Mouse (Mus musculus) heart, embryonic 15.5 days (tissue): Measurements from ENCODE around the gene Clk3. TPM values are rescaled to one million over a fixed set of nuclear protein-coding genes. Genes with fewer than 3 reads are reported as not detected.
A peak's percentile ranks its signal among the peaks of the same experiment; 100 is the strongest.

Source experiments
- ATAC-seq: fragments of 200-750 bp; cut with Nextera tagmentation; replicated peaks from 2 replicates; pipeline ENCODE4 v1.8.0; 2017; ENCODE audit warnings: low read depth, moderate TSS enrichment; ENCODE audit not compliant: insufficient number of reproducible peaks, insufficient read depth, low FRiP score
- H3K27ac ChIP-seq: fragments of 300-500 bp; sonication (generic); 2 replicates; pipeline ENCODE4 v1.5.1; 2015; ENCODE audit warnings: mild to moderate bottlenecking, inconsistent platforms
- H3K27me3 ChIP-seq: fragments of 300-500 bp; sonication (generic); 2 replicates; pipeline ENCODE4 v1.6.1; 2015; ENCODE audit warnings: inconsistent platforms
- H3K36me3 ChIP-seq: fragments of 300-500 bp; sonication (generic); 2 replicates; pipeline ENCODE4 v1.6.1; 2015; ENCODE audit warnings: mild to moderate bottlenecking, inconsistent platforms
- H3K4me1 ChIP-seq: fragments of 300-500 bp; sonication (generic); replicated peaks from 2 replicates; pipeline ENCODE4 v1.6.1; 2015; ENCODE audit warnings: inconsistent platforms
- H3K4me2 ChIP-seq: fragments of 300-500 bp; sonication (generic); 2 replicates; pipeline ENCODE4 v1.6.1; 2015; ENCODE audit warnings: inconsistent platforms, mild to moderate bottlenecking, moderate library complexity
- H3K4me3 ChIP-seq: fragments of 300-500 bp; sonication (generic); 2 replicates; pipeline ENCODE4 v1.5.1; 2015; ENCODE audit warnings: mild to moderate bottlenecking, inconsistent platforms
- H3K9ac ChIP-seq: fragments of 300-500 bp; sonication (generic); 2 replicates; pipeline ENCODE4 v1.6.1; 2015; ENCODE audit warnings: mild to moderate bottlenecking, inconsistent platforms
- H3K9me3 ChIP-seq: fragments of 300-500 bp; sonication (generic); replicated peaks from 2 replicates; pipeline ENCODE4 v1.6.1; 2016; ENCODE audit warnings: inconsistent platforms
- WGBS: fragments of 180-500 bp; shearing (Covaris S2); methylation state at CpG from one replicate; pipeline ENCODE4 v1.1.7; 2015; ENCODE audit warnings: mixed read lengths; 5-methylcytosine and 5-hydroxymethylcytosine counted together
- polyA plus RNA-seq: library from polyadenylated mRNA; unstranded; fragments of >200 nt; fragmentation: Nextera tagmentation; extraction: Ambion mirVana; gene quantifications from 2 replicates; pipeline ENCODE4 v1.2.1, GENCODE M21; 2015

Gene Clk3
- polyA plus RNA-seq, 1 experiment from 2014 or later = 48.5 TPM

DNA sequence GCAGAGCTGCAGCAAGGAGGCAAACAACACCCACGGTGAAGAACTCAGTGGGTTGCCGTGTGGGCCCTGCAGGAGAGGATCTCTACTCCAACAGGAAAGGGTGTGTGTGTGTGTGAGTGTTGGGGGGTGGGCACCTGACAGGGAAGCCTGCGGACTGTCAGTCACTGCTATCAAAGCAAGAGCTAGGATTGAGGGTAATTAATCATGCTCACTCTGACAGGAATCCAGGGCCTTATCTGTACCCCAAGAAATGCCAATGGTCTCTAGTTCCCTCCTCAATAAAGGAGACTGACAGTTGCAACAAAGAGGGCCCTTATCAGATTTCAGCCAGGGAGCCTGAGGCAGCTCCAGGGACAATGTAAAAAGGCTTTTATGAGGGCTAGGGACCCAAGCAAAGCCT lies 37.4 kb upstream of the Clk3 start:
- no peaks in the 10 kb centered on the region for H3K9me3 ChIP-seq
- peaks cover 58% of the 10 kb centered on the region for H3K4me1 ChIP-seq
- no peaks in the 10 kb centered on the region for H3K27me3 ChIP-seq
- no peak overlapping the region for H3K4me2 ChIP-seq
- 24% methylated on average over 3 of the region's 3 CpGs for WGBS
- no peak for ATAC-seq
- no peak overlapping the region for H3K9ac ChIP-seq
- 0 out of 2 replicates have a peak overlapping the region, but pooled peaks have one; percentile 25 for H3K27ac ChIP-seq
- H3K4me3 ChIP-seq = no peak overlapping the region
- no peaks in the 10 kb centered on the region for H3K36me3 ChIP-seq

DNA sequence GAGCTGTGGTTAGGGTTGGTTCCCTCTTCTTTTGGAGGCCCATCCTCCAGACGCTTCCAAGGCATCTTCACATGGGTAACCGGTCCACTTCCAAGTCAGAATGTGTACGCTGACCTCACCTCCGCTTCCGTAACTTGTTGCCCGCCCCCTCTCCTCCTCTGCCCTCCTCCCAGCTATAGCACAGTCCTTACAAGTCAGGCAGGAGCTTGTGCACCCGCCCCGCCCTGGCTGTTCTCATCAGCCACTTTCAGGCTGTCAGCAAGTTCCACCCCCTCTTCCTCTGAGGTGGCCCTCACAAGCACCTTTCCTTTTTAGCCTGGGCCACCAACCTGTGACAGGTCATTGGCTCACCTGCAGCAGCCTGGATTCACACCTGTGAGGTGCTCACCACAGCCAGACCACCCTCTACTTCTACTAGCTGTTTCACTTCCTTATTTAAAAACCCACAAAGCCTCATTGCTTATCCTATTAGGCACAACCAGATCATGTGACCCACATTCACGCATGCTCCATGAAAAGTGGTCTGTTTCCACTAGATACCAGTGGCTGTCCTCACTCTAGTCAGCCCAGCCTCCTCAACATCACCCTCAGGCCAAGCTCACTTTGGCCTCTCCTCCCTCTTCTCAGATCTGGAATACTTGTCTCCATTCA lies 34.8 kb upstream of the Clk3 start:
- ATAC-seq = no peak
- H3K4me3 ChIP-seq = no peak overlapping the region
- no peak overlapping the region for H3K27ac ChIP-seq
- peaks cover 46% of the 10 kb centered on the region for H3K4me1 ChIP-seq
- no peaks in the 10 kb centered on the region for H3K27me3 ChIP-seq
- H3K36me3 ChIP-seq = peaks cover 15% of the 10 kb centered on the region
- H3K9me3 ChIP-seq = no peaks in the 10 kb centered on the region
- WGBS = 51% methylated on average over 9 of the region's 9 CpGs
- H3K9ac ChIP-seq = no peak overlapping the region
- peak overlapping the region; percentile 26; the same call in 1 of the 2 replicates for H3K4me2 ChIP-seq

DNA sequence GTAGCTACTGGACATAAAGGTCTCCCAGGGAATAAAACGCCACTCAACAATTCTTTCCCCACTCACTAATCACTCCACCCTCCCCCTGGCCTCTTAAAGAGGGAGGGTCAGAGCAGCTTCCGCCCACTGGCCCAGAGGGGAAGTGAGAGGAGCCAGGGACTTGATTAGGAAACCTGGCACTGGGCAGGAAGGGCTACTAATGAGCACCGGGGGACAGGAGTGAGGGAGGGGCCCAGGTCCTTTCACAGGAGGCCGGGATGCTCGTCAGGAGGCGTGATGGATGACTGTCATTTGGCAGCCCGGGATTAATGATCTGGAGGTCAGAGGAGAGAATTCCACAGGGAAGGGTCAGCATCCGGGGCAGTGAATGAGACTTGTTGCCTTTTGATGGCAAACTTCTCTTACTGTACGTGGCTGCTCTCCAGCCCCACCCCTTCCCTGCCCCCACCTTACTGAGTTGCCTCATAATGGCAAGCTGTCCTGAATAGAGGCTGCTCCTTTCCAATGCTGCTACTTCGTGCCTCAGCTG lies 33.1 kb upstream of the Clk3 start:
- Histone ChIP-seq H3K4me3 (no peak overlapping the region), H3K9me3 (no peaks in the 10 kb centered on the region), H3K4me2 (0 out of 2 replicates have a peak overlapping the region, but pooled peaks have one; percentile 14), H3K27ac (0 out of 2 replicates have a peak overlapping the region, but pooled peaks have one; percentile 16), H3K4me1 (peaks cover 33% of the 10 kb centered on the region), H3K27me3 (no peaks in the 10 kb centered on the region), H3K36me3 (peaks cover 28% of the 10 kb centered on the region), H3K9ac (no peak overlapping the region)
- peak; percentile 70 for ATAC-seq
- 11% methylated on average over 10 of the region's 10 CpGs for WGBS

DNA sequence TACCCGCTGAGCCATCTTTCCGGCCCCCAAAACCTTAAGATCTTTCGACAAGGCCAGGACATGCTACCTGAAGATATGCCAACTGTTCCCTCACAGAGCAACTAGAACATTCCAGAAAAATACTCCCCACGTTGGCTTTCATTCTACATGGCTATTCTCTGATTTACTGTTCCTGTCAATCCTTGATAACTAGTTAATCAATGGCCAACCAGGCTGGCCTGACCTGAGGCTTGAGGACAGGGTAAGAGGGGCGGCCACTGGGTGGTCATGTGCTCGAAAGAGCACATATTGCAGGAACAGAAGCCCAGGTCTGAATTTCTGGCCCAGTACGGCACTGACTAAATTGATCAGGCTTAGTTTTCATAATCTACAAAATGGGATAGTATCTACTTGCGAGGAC lies 31.8 kb upstream of the Clk3 start:
- ATAC-seq = no peak
- H3K27ac ChIP-seq = no peak overlapping the region
- H3K9me3 ChIP-seq = no peaks in the 10 kb centered on the region
- no peaks in the 10 kb centered on the region for H3K27me3 ChIP-seq
- peaks cover 20% of the 10 kb centered on the region for H3K4me1 ChIP-seq
- no peak overlapping the region for H3K9ac ChIP-seq
- 91% methylated on average over 8 of the region's 8 CpGs for WGBS
- H3K4me3 ChIP-seq = no peak overlapping the region
- H3K36me3 ChIP-seq = peaks cover 31% of the 10 kb centered on the region
- no peak overlapping the region for H3K4me2 ChIP-seq

DNA sequence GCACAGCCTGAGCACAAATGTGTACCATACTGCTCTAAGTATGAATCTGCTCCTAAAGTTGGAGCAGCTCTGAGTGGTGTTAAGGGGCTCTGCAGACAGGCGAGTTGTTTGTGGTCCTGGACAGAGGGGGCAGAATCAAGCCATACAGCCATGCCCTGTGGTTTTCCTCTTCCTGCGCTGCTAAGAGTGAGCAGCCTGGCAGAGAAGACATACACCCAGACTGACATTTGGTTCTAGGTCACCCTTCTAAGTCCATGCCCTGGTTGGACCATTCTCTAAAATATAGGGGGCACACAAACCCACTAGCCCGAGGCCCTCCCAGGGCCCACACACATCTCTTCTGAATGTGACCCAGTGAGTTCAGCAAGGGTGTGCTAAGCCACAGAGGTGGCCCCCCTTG lies 24.1 kb upstream of the Clk3 start:
- Histone ChIP-seq H3K4me3 (no peak overlapping the region), H3K36me3 (peaks cover 12% of the 10 kb centered on the region), H3K4me1 (no peaks in the 10 kb centered on the region), H3K27ac (no peak overlapping the region), H3K4me2 (no peak overlapping the region), H3K9ac (no peak overlapping the region), H3K9me3 (no peaks in the 10 kb centered on the region), H3K27me3 (no peaks in the 10 kb centered on the region)
- 73% methylated on average over 3 of the region's 3 CpGs for WGBS
- no peak for ATAC-seq

DNA sequence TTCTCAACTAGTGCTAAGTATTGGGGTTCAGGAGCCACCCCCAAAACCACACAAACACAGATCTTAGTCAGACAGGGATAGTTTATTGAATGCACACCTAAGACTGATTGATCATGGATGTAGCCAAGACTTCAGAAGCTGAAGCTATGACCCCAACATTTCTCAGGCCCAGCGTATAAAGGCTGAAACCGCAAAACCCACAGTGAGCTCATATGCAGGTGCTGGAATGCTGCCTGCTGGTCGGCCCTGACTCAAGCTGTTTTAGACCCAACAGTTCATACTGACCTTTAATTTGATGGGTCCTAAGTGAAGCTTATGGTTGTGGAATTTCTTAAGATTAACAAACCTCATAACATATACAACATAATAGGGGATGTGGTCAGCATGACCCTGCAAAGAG lies 17.0 kb upstream of the Clk3 start:
- peaks cover 7% of the 10 kb centered on the region; the same call in 1 of the 2 replicates for H3K4me1 ChIP-seq
- H3K4me2 ChIP-seq = no peak overlapping the region
- H3K36me3 ChIP-seq = no peaks in the 10 kb centered on the region
- no peaks in the 10 kb centered on the region for H3K9me3 ChIP-seq
- no peaks in the 10 kb centered on the region for H3K27me3 ChIP-seq
- 86% methylated on average over 3 of the region's 3 CpGs for WGBS
- no peak overlapping the region for H3K27ac ChIP-seq
- no peak for ATAC-seq
- no peak overlapping the region for H3K9ac ChIP-seq
- H3K4me3 ChIP-seq = no peak overlapping the region

DNA sequence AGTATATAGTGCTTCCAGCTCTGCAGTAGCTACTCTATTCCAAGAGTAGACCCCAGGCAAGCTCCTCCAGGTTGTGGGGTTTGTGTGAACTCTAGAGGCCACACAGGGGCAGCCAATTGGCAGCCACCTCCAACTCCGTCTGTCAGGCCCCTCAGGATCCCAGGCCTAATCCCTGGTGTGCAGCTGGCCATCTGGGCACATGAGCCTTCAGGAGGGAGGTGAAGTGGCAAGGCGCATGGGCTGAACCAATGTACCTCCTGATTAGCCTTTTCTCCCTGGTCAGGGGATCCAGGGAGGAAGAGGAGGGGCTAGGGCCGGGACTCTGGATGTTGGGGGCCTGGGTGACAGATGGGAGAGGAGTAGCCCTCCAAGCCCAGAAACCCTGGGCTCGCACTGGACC lies 10.1 kb upstream of the Clk3 start:
- no peaks in the 10 kb centered on the region for H3K9me3 ChIP-seq
- no peak overlapping the region for H3K9ac ChIP-seq
- no peak overlapping the region for H3K27ac ChIP-seq
- whole genome bisulfite sequencing = 71% methylated on average over 4 of the region's 4 CpGs
- H3K4me2 ChIP-seq = no peak overlapping the region
- peaks cover 8% of the 10 kb centered on the region for H3K4me1 ChIP-seq
- no peaks in the 10 kb centered on the region for H3K27me3 ChIP-seq
- ATAC-seq = no peak
- H3K4me3 ChIP-seq = no peak overlapping the region
- H3K36me3 ChIP-seq = no peaks in the 10 kb centered on the region

DNA sequence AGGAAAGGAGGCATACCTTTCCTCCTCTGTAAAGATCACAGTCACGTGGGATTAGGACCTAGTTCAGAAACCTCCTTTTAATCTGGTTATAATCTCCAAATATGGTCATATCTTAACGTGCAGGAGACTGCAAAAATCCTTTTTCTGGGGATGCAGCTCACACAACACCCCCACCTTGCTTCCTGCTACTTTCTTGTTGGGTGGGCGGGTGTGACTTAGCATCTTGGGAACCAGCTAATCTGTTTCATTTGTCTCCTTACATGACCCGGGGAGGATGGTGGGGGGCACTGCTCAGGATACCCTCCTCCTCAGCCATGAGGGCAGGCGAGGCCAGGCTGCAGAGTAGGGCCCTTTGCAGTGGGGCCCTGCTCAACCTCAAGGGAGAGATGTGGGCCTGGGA lies 9.4 kb upstream of the Clk3 start:
- Histone ChIP-seq H3K36me3 (no peaks in the 10 kb centered on the region), H3K9me3 (no peaks in the 10 kb centered on the region), H3K27me3 (no peaks in the 10 kb centered on the region), H3K27ac (no peak overlapping the region), H3K4me2 (no peak overlapping the region), H3K9ac (no peak overlapping the region), H3K4me1 (peaks cover 14% of the 10 kb centered on the region), H3K4me3 (no peak overlapping the region)
- 72% methylated on average over 5 of the region's 5 CpGs for WGBS
- ATAC-seq = no peak

DNA sequence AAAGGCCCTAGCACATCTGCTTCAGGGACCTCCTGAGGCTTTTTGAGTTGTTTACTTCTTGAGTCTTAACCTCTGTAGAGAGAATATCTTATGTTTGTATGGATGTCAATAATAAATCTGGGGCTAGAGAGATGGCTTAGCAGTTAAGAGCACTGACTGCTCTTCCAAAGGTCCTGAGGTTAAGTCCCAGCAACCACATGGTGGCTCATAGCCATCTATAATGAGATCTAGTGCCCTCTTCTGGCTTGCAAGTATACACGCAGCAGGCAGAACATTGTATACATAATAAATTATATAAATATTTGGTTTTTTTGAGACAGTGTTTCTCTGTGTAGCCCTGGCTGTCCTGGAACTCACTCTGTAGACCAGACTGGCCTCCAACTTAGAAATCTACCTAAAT lies 8.5 kb upstream of the Clk3 start:
- H3K4me3 ChIP-seq = no peak overlapping the region
- no peaks in the 10 kb centered on the region for H3K36me3 ChIP-seq
- H3K27ac ChIP-seq = no peak overlapping the region
- H3K9ac ChIP-seq = no peak overlapping the region
- H3K4me2 ChIP-seq = no peak overlapping the region
- H3K27me3 ChIP-seq = no peaks in the 10 kb centered on the region
- no peak for ATAC-seq
- H3K4me1 ChIP-seq = peaks cover 22% of the 10 kb centered on the region
- H3K9me3 ChIP-seq = no peaks in the 10 kb centered on the region
- 10% methylated on average over 1 of the region's 1 CpGs for WGBS

DNA sequence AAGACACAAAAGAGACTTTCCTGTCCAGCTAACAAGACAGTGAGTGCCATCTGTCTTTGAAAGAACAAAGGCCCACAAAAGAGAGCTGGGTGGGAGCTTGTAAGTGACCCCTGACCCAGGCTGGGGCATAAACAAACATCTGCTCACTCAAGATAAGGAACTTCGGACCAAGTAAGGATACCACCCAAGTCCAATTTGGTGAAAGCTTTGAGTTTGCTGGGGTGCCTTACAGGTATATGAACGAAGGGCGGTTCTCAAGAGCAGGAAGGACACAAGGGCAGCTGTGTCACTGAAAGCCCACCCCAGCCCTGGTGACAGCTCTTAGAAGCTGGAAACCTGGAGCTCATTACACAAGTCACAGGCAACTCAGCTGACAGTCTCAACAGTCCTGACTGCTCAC lies 8.1 kb upstream of the Clk3 start:
- ATAC-seq = no peak
- Histone ChIP-seq H3K27ac (no peak overlapping the region), H3K4me2 (no peak overlapping the region), H3K36me3 (no peaks in the 10 kb centered on the region), H3K9me3 (no peaks in the 10 kb centered on the region), H3K9ac (no peak overlapping the region), H3K27me3 (no peaks in the 10 kb centered on the region), H3K4me3 (no peak overlapping the region), H3K4me1 (peaks cover 23% of the 10 kb centered on the region)
- 54% methylated on average over 3 of the region's 3 CpGs for WGBS

DNA sequence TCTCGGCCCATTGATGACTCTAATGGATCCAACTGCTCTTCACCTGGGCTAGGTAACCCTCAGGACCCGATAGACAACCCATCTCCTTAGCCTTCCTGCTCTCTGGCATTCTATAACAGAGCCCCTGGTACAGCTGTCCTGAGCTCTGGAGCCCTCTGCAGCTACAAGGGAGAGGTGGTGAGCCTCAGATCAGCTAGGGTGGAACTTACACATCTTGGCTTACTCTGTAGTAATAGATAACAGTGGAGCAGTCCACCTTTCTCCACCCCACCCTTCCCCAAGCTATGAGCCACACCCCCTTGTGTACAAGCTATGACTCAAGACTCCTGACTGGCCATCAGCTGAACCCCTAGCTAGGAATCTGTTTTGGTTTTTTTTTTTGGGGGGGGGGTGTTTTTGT lies 5.2 kb upstream of the Clk3 start:
- ATAC-seq = no peak

DNA sequence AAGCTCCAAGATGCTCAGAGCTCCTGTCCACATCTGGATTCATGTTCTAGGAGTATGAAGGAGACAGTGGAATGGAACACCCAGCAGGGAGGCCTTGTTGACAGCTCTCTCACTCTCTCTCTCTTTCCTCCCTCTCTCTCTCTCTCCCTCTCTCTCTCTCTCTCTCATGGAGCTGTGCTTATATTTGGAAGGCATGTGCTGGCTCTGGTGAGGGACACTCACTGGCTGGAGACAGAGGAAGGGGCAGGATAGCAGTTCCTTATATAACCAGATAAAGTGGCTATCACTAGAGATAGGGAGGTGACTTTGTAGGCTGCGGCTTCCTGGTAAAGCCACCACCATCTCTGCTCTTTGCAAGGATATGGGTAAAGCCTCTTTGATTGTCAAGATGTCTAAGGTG lies 4.6 kb upstream of the Clk3 start:
- 30% methylated on average over 1 of the region's 1 CpGs for whole genome bisulfite sequencing
- H3K9ac ChIP-seq = no peak overlapping the region

More for the DNA sequence above, 5.2 kb upstream of the Clk3 start:
- peak overlapping the region; percentile 76; the same call in 1 of the 2 replicates for H3K27ac ChIP-seq
- WGBS = 78% methylated on average over 2 of the region's 2 CpGs
- H3K4me1 ChIP-seq = peaks cover 40% of the 10 kb centered on the region
- no peaks in the 10 kb centered on the region for H3K27me3 ChIP-seq
- H3K9me3 ChIP-seq = no peaks in the 10 kb centered on the region
- no peak overlapping the region for H3K4me2 ChIP-seq
- no peak overlapping the region for H3K9ac ChIP-seq
- no peak overlapping the region for H3K4me3 ChIP-seq
- no peaks in the 10 kb centered on the region for H3K36me3 ChIP-seq

More for the DNA sequence above, 4.6 kb upstream of the Clk3 start:
- Histone ChIP-seq H3K36me3 (no peaks in the 10 kb centered on the region), H3K27me3 (no peaks in the 10 kb centered on the region), H3K9me3 (no peaks in the 10 kb centered on the region), H3K4me1 (peaks cover 40% of the 10 kb centered on the region), H3K4me2 (no peak overlapping the region), H3K4me3 (no peak overlapping the region), H3K27ac (peak overlapping the region; percentile 76)
- no peak for ATAC-seq
